Mouse (Mus musculus) liver, adult 2 months (tissue): ENCODE data around the gene Vps39.

ENCODE experiments used
- CTCF ChIP-seq: fragments of 200-500 bp; IDR thresholded peaks from 2 replicates; pipeline ENCODE4 v1.5.1; 2011; ENCODE audit warnings: low read depth, low read length, control low read depth
- POLR2A ChIP-seq: fragments of 200-500 bp; IDR thresholded peaks from 2 replicates; pipeline ENCODE4 v1.6.1; 2011; ENCODE audit warnings: low read length, control low read depth; ENCODE audit not compliant: insufficient read depth; ENCODE audit errors: extremely low read depth

GRCm38 (mm10) chr2:120283550-120283949 is 69.4 kb downstream of the Vps39 start:
- TF ChIP-seq CTCF (no peak), POLR2A (no peak)
